Mouse (Mus musculus): ENCODE measurements around the gene Thoc7.
"Not testable (repeated sequence)": the region's sequence is repeated elsewhere in the genome, so short reads cannot be mapped to it uniquely, and the experiment has no call there.

Thoc7 gene

GRCm38 (mm10) chr14:13961401-13962112 lies at the start of gene Thoc7, which contains the start of gene Atxn7:
Gene Thoc7, minus strand, starts transcription at chr14:13961852.
Gene Atxn7, plus strand, starts transcription at chr14:13961440.
- peak in 1 of 2 experiments; percentile 16 for DNase-seq (ENCODE audit: low spot score in 2 of 2)

GRCm38 (mm10) chr14:14009712-14010111 lies 48.1 kb upstream of the Thoc7 start:
- no peak for DNase-seq (ENCODE audit: low spot score in 2 of 2)

- no peak for DNase-seq (ENCODE audit: low spot score in 2 of 2)
These were observed 41.1 kb upstream of the Thoc7 start for GRCm38 (mm10) chr14:14002771-14003170.

GRCm38 (mm10) chr14:13995206-13996097 lies 33.8 kb upstream of the Thoc7 start:
- no peak for DNase-seq (ENCODE audit: low spot score in 2 of 2)

GRCm38 (mm10) chr14:13990741-13991140 lies 29.1 kb upstream of the Thoc7 start:
- no peak for DNase-seq (ENCODE audit: low spot score in 2 of 2)

GRCm38 (mm10) chr14:13988397-13988796 lies 26.7 kb upstream of the Thoc7 start:
- no peak for DNase-seq (ENCODE audit: low spot score in 2 of 2)

- no peak for DNase-seq (ENCODE audit: low spot score in 2 of 2)
These were observed 20.5 kb upstream of the Thoc7 start for GRCm38 (mm10) chr14:13982174-13982573.

- DNase-seq (ENCODE audit: low spot score in 2 of 2), result no peak
These were observed 19.6 kb upstream of the Thoc7 start for GRCm38 (mm10) chr14:13981286-13981685.

- DNase-seq (ENCODE audit: low spot score in 2 of 2), result no peak
These were observed 15.8 kb upstream of the Thoc7 start for GRCm38 (mm10) chr14:13977498-13977897.

GRCm38 (mm10) chr14:13971644-13972234 lies 10.1 kb upstream of the Thoc7 start:
- no peak for DNase-seq (ENCODE audit: low spot score in 2 of 2)

GRCm38 (mm10) chr14:13970513-13970912 lies 8.9 kb upstream of the Thoc7 start:
- no peak for DNase-seq (ENCODE audit: low spot score in 2 of 2)

GRCm38 (mm10) chr14:13968476-13968875 lies 6.8 kb upstream of the Thoc7 start:
- no peak for DNase-seq (ENCODE audit: low spot score in 2 of 2)

GRCm38 (mm10) chr14:13967607-13968006 lies 6.0 kb upstream of the Thoc7 start:
- DNase-seq (ENCODE audit: low spot score in 2 of 2), result no peak

GRCm38 (mm10) chr14:13963527-13963926 lies 1.9 kb upstream of the Thoc7 start:
- no peak for DNase-seq (ENCODE audit: low spot score in 2 of 2)

GRCm38 (mm10) chr14:13962476-13962875 lies 824 bp upstream of the Thoc7 start:
- no peak for DNase-seq (ENCODE audit: low spot score in 2 of 2)

- DNase-seq (ENCODE audit: low spot score in 2 of 2), result peak; percentile 26 to 30
These were observed 948 bp downstream of the Thoc7 start for GRCm38 (mm10) chr14:13960482-13961325.

GRCm38 (mm10) chr14:13960079-13960478 lies 1.6 kb downstream of the Thoc7 start:
- no peak for DNase-seq (ENCODE audit: low spot score in 2 of 2)

- not testable (repeated sequence) for DNase-seq (ENCODE audit: low spot score in 2 of 2)
These were observed 9.5 kb downstream of the Thoc7 start for GRCm38 (mm10) chr14:13952151-13952550.

GRCm38 (mm10) chr14:13950401-13950800 lies 11.3 kb downstream of the Thoc7 start:
- no peak for DNase-seq (ENCODE audit: low spot score in 2 of 2)

GRCm38 (mm10) chr14:13948345-13948744 lies 13.3 kb downstream of the Thoc7 start:
- DNase-seq (ENCODE audit: low spot score in 2 of 2), result no peak

GRCm38 (mm10) chr14:13944686-13945085 lies 17.0 kb downstream of the Thoc7 start:
- DNase-seq (ENCODE audit: low spot score in 2 of 2), result no peak

- DNase-seq (ENCODE audit: low spot score in 2 of 2), result no peak
These were observed 27.6 kb downstream of the Thoc7 start for GRCm38 (mm10) chr14:13934052-13934371.
